Mouse (Mus musculus) activated CD4-positive, CD25-positive, alpha-beta regulatory T cell (primary cell): Measurements from ENCODE around the gene Gm14214. TPM values are rescaled to one million over a fixed set of nuclear protein-coding genes. Genes with fewer than 3 reads are reported as not detected.

Experiments
- polyA plus RNA-seq, 2 experiments: library from polyadenylated mRNA; unstranded; fragments of 100-300 nt; shearing (Covaris generic); gene quantifications; one replicate each; pipeline ENCODE4 v1.2.1; 2017

Gm14214 gene
- under 1 TPM in 1 of 2 experiments, not detected in 1; 0.54 TPM for polyA plus RNA-seq

DNA sequence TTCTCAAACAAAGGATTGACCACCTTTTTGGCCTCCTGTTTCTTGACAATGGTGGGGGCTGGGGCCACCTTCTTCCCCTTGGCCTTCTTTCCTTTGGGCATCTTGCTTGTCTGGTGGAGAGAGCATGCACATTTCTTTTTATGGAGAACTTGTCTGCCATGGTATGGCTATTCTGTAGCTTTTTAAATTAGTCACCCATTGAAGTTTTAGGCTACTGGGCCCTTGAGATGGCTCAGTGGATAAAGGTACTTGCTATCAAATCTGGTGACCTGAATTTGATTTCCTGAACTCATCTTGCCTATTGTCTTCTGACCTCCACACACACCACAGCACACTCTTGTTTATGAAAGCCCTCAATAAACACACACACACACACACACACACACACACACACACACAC lies at the start of gene Gm14214:
Gene Gm14214 (minus strand): TSS at position 101 of the 400 bp plus-strand sequence.

DNA sequence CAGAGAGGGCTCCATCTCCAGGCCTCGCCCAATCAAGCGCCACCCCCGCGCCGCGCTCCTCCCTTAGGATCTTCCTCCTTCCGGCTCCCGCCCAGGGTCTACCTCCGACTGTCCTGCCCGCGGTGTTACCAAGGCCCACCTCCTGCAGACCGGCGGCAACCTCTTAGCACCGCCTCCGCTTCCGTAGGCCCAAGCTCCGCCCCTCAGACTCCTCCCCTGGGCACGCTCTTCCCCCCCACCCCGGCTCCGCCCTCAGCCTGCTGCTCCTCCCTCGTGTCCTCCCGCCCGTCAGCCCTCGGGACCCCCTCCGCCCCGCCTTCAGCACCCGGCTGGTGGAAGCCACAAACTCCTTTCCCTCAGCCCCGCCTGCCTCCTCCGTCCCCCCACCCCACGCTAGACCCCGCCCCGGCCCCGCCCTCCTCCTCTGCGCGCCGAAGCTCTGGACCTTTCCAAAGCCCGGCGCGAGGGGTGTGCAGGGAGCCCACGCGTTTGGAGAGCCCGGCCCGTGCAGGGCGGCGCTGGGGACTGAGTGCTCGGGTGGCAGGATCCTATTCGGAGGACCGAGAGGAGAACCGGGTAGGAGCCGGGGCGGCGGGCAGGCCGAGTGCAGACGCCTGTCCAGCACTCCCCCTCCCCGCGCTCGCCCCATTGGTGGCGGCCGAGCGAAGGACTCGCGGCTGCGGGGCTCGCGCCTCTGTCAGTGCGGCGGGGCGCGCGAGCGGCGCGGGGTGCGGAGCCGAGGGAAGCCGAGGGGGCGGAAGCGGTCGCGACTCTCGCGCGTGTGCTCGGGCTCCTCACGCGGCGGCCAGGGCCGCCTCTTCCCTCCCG lies 21.0 kb upstream of the Gm14214 start, which contains the start of the genes Raly and a:
Gene Raly (plus strand): TSS at position 441 of the 828 bp plus-strand sequence.
Gene a (plus strand): TSS at position 747 of the 828 bp plus-strand sequence.

Other genes with a start within 250 kb of the Gm14214 start
- 1 to 10 TPM in 1 of 2 experiments, not detected in 1; 2.2 TPM for gene 1700003F12Rik, start 222.9 kb downstream of the Gm14214 start, polyA plus RNA-seq
- gene Actl10, start 218.3 kb downstream of the Gm14214 start, polyA plus RNA-seq: under 1 TPM in 1 of 2 experiments, not detected in 1; 0.18 TPM
- gene Necab3, start 211.1 kb downstream of the Gm14214 start, polyA plus RNA-seq: under 1 TPM; 0.55 to 0.75 TPM
- 1 to 10 TPM; 9.0 to 9.8 TPM for gene E2f1, start 200.1 kb downstream of the Gm14214 start, polyA plus RNA-seq
- gene Pxmp4, start 166.3 kb downstream of the Gm14214 start, polyA plus RNA-seq: 10 to 100 TPM; 26.8 to 32.7 TPM
- under 1 TPM; 0.44 to 0.58 TPM for gene Zfp341, start 156.7 kb downstream of the Gm14214 start, polyA plus RNA-seq
- under 1 TPM in 1 of 2 experiments, not detected in 1; 0.61 TPM for gene 4930519P11Rik, start 156.6 kb downstream of the Gm14214 start, polyA plus RNA-seq
- gene Chmp4b, start 118.3 kb downstream of the Gm14214 start, polyA plus RNA-seq: 10 to 100 TPM; 16.0 to 18.1 TPM
- 100 to 1,000 TPM; 165 to 193 TPM for gene Raly, start 21.1 kb upstream of the Gm14214 start, polyA plus RNA-seq
- 1 to 10 TPM in 1 of 2 experiments, under 1 TPM in 1; 0.84 to 1.6 TPM for gene a, start 21.4 kb upstream of the Gm14214 start, polyA plus RNA-seq
- gene Eif2s2, start 122.9 kb upstream of the Gm14214 start, polyA plus RNA-seq: 10 to 100 TPM; 50.1 to 71.0 TPM
- under 1 TPM in 1 of 2 experiments, not detected in 1; 0.18 TPM for gene Gm14226, start 248.2 kb upstream of the Gm14214 start, polyA plus RNA-seq